Mouse (Mus musculus) cortical plate, adult 2 months (tissue): ENCODE results near the gene Pnpla6.

Experiments
- CTCF ChIP-seq: fragments of 200-500 bp; IDR thresholded peaks from 2 replicates; pipeline ENCODE4 v1.5.1; 2011; ENCODE audit warnings: mild to moderate bottlenecking, control low read depth, low read length; ENCODE audit not compliant: insufficient read depth; ENCODE audit errors: extremely low read depth
- POLR2A ChIP-seq: fragments of 200-500 bp; IDR thresholded peaks from 2 replicates; pipeline ENCODE4 v1.6.1; 2011; ENCODE audit warnings: mild to moderate bottlenecking, low read length, control low read depth; ENCODE audit not compliant: insufficient read depth; ENCODE audit errors: extremely low read depth

- TF ChIP-seq CTCF (no peak), POLR2A (no peak)
Measured at GRCm38 (mm10) chr8:3588258-3588633, 73.1 kb downstream of the Pnpla6 start.
